ENCODE assay signal across 8 mouse cellular contexts in the genomic region with DNA sequence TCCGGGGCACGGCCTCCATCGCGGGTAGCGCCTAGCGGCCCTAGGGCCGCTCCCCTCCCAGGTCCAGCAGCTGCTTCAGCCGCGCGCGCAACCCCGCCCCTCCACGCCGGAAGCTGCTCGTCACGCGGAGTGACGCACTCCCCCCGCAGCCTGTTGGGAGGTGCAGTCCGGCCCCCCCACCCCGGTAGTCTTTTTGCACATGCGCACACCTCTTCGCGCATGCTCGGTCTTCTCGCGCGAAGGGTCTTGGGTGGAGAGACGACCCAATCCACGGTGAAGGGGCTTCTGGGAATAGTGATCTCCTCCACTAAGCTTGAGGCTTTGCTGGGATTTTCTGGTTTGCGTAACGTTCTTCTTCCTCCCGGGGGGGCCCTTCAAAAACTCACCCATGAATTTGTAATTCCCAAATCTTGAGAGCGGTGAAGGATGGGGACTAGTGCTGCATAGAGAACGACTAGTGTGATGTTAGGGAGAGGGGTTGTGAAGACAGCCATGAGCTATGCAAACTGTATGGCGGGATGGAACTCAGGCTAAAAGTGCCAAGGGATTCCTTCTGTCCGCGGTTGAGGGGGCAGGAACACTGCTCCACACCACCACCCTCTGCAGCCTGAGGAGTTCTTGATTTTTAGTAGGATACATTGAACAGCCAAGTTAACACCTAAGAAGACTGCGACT. TPM values are rescaled to one million over a fixed set of nuclear protein-coding genes. Genes with fewer than 3 reads are reported as not detected.
DNase-seq lines count a peak whose midpoint lies in the region; ATAC-seq lines count a peak whose summit lies in the region.

A gene (minus strand): TSS at position 115 of the 675 bp plus-strand sequence.

- H3K36me3 ChIP-seq in heart, embryonic 10.5 days = peaks cover 12% of the 10 kb centered on the region; the same call in 1 of the 2 replicates
- H3K36me3 ChIP-seq in kidney, embryonic 15.5 days = peaks cover 9% of the 10 kb centered on the region

- 1% methylated on average over 39 of the region's 39 CpGs for WGBS in heart, embryonic 10.5 days
- WGBS in kidney, embryonic 15.5 days = under 1% methylated on average over 38 of the region's 39 CpGs

- peak within 1 kb of the TSS; percentile 90 for H3K4me2 ChIP-seq in kidney, embryonic 15.5 days

- peak; percentile 97 to 98 for DNase-seq in B cell, adult 2 months
- DNase-seq in brain, adult 2 months (ENCODE audit: low read depth, low spot score) = peak; percentile 99
- peak; percentile 99 for DNase-seq in heart, embryonic 10.5 days (ENCODE audit: low spot score)
- peak; percentile 97 for DNase-seq in liver
- peak; percentile 92 to 95 for DNase-seq in spleen, postnatal 4 days (ENCODE audit: low spot score in 2 of 2)

- peak; percentile 99 for ATAC-seq in erythroblast, adult 5-6 weeks (replicated peaks; ENCODE audit: low FRiP score, poor library complexity, severe bottlenecking)
- ATAC-seq in kidney, embryonic 15.5 days (replicated peaks; ENCODE audit: low FRiP score) = peak; percentile 96
- ATAC-seq in monocyte, adult 5-6 weeks (replicated peaks; ENCODE audit: insufficient number of reproducible peaks, low FRiP score, low TSS enrichment, poor library complexity, severe bottlenecking) = peak; percentile 82

- peaks cover 26% of the 10 kb centered on the region for H3K4me1 ChIP-seq in heart, embryonic 10.5 days
- H3K4me1 ChIP-seq in kidney, embryonic 15.5 days = peaks cover 20% of the 10 kb centered on the region

- H3K9ac ChIP-seq in kidney, embryonic 15.5 days = peak within 1 kb of the TSS; percentile 76

- no peaks in the 10 kb centered on the region for H3K9me3 ChIP-seq in heart, embryonic 10.5 days
- no peaks in the 10 kb centered on the region for H3K9me3 ChIP-seq in kidney, embryonic 15.5 days (replicated peaks)

- H3K27ac ChIP-seq in heart, embryonic 10.5 days = peak within 1 kb of the TSS; percentile 93
- H3K27ac ChIP-seq in kidney, embryonic 15.5 days = peak within 1 kb of the TSS; percentile 88

- peak within 1 kb of the TSS; percentile 84 for H3K4me3 ChIP-seq in heart, embryonic 10.5 days
- H3K4me3 ChIP-seq in kidney, embryonic 15.5 days (replicated peaks) = peak within 1 kb of the TSS; percentile 98

- H3K27me3 ChIP-seq in heart, embryonic 10.5 days (ENCODE audit: insufficient read depth, poor library complexity, severe bottlenecking) = 0 out of 2 replicates have a peak, but pooled peaks cover 2% of the 10 kb centered on the region
- no peaks in the 10 kb centered on the region for H3K27me3 ChIP-seq in kidney, embryonic 15.5 days

RNA-seq across cellular contexts. Expression of the gene that starts here (rescaled TPM):
- 3.8 and 4.2 TPM in 2 replicates for total RNA-seq in erythroblast, adult 5-6 weeks (2015; ENCODE audit: low replicate concordance)
- 0.60 and 1.1 TPM in 2 replicates for total RNA-seq in erythroblast, adult 5-6 weeks (2017; ENCODE audit: low replicate concordance)
- polyA plus RNA-seq in heart, embryonic 10.5 days (2016; fragmentation: Nextera tagmentation; extraction: Ambion mirVana) = 14.6 and 18.4 TPM in 2 replicates
- 16.9 and 17.5 TPM in 2 replicates for polyA plus RNA-seq in kidney, embryonic 15.5 days (2015; fragmentation: Nextera tagmentation; extraction: Ambion mirVana)
- 5.8 to 10.3 TPM (median 7.0 TPM) in 3 replicates for total RNA-seq in monocyte, adult 5-6 weeks (2017)

Comparison
In these comparisons a context has a peak if more than half of its experiments do, and no peak if none do; other contexts are left out.
1. Peak in every context shown above with its lines: DNase-seq, ATAC-seq, H3K4me3 ChIP-seq and H3K27ac ChIP-seq.